Mouse (Mus musculus) heart, embryonic 14.5 days (tissue): ENCODE results near the gene Map10. TPM values are rescaled to one million over a fixed set of nuclear protein-coding genes. Genes with fewer than 3 reads are reported as not detected.

Experiments
- ATAC-seq: fragments of 200-750 bp; cut with Nextera tagmentation; 2 replicates; pipeline ENCODE4 v1.8.0; 2017; ENCODE audit warnings: low read depth, moderate TSS enrichment; ENCODE audit not compliant: insufficient number of reproducible peaks, insufficient read depth, low FRiP score
- H3K27ac ChIP-seq, 2 experiments: fragments of 200-500 bp in 1 of 2; fragments of 300-500 bp in 1 of 2; sonication (generic) in 1 of 2; replicated peaks in 1 of 2; 2 replicates each; pipeline ENCODE4 v1.5.1; 2012 to 2014; ENCODE audit warnings: low read depth in 2 of 2, low read length in 2 of 2, control low read depth in 1 of 2, mild to moderate bottlenecking in 1 of 2, mixed read lengths in 1 of 2; ENCODE audit not compliant: control insufficient read depth in 1 of 2, insufficient read depth in 1 of 2
- H3K27me3 ChIP-seq: fragments of 300-500 bp; sonication (generic); 2 replicates; pipeline ENCODE4 v1.6.1; 2014; ENCODE audit warnings: mild to moderate bottlenecking, low read length, control low read depth; ENCODE audit not compliant: control insufficient read depth, insufficient read depth
- H3K36me3 ChIP-seq: fragments of 300-500 bp; sonication (generic); 2 replicates; pipeline ENCODE4 v1.6.1; 2014; ENCODE audit warnings: mild to moderate bottlenecking, control low read depth, low read length, mixed read lengths; ENCODE audit not compliant: control insufficient read depth, insufficient read depth
- H3K4me1 ChIP-seq, 2 experiments: fragments of 200-500 bp in 1 of 2; fragments of 300-500 bp in 1 of 2; sonication (generic) in 1 of 2; 2 replicates each; pipeline ENCODE4 v1.6.1; 2012 to 2014; ENCODE audit warnings: low read length in 2 of 2, control low read depth in 1 of 2, mixed read lengths in 1 of 2; ENCODE audit not compliant: control insufficient read depth in 2 of 2, insufficient read depth in 2 of 2
- H3K4me2 ChIP-seq: fragments of 300-500 bp; sonication (generic); 2 replicates; pipeline ENCODE4 v1.6.1; 2014; ENCODE audit warnings: mild to moderate bottlenecking, low read length
- H3K4me3 ChIP-seq, 2 experiments: fragments of 200-500 bp in 1 of 2; fragments of 300-500 bp in 1 of 2; sonication (generic) in 1 of 2; 2 replicates each; pipeline ENCODE4 v1.5.1; 2012 to 2014; ENCODE audit warnings: low read length in 2 of 2, mild to moderate bottlenecking in 2 of 2, control low read depth in 1 of 2, low read depth in 1 of 2, moderate library complexity in 1 of 2; ENCODE audit not compliant: control insufficient read depth in 1 of 2, insufficient read depth in 1 of 2
- H3K9ac ChIP-seq: fragments of 300-500 bp; sonication (generic); 2 replicates; pipeline ENCODE4 v1.6.1; 2014; ENCODE audit warnings: mild to moderate bottlenecking, low read length
- H3K9me3 ChIP-seq: fragments of 300-500 bp; sonication (generic); 2 replicates; pipeline ENCODE4 v1.6.1; 2016; ENCODE audit warnings: low read length, control low read depth; ENCODE audit not compliant: control insufficient read depth
- WGBS: fragments of 180-500 bp; shearing (Covaris S2); extraction: QIAGEN DNeasy Blood & Tissue Kit; methylation state at CpG from one replicate; pipeline ENCODE4 v1.1.7; 2014; 5-methylcytosine and 5-hydroxymethylcytosine counted together
- polyA plus RNA-seq: library from polyadenylated mRNA; unstranded; fragments of >200 nt; fragmentation: Nextera tagmentation; extraction: Ambion mirVana; gene quantifications from 2 replicates; pipeline ENCODE4 v1.2.1, GENCODE M21; 2014

Gene Map10
- polyA plus RNA-seq, 1 experiment from 2014 or later: 7.8 TPM

- no peak overlapping the region for H3K27ac ChIP-seq
- no peak for ATAC-seq
- WGBS: 35% methylated on average over 4 of the region's 4 CpGs
Measured at GRCm38 (mm10) chr8:125716211-125716610, 46.6 kb downstream of the Map10 start.

GRCm38 (mm10) chr8:125716613-125717012 lies 47.0 kb downstream of the Map10 start:
- Histone ChIP-seq H3K4me2 (no peak overlapping the region), H3K4me1 (peaks cover 13 to 17% of the 10 kb centered on the region in 2 experiments; a peak in 3 of 4 replicates), H3K36me3 (no peaks in the 10 kb centered on the region), H3K27ac (no peak overlapping the region; a peak in 1 of 4 replicates), H3K27me3 (no peaks in the 10 kb centered on the region), H3K4me3 (no peak overlapping the region), H3K9me3 (peaks cover 3% of the 10 kb centered on the region; the same call in 1 of the 2 replicates), H3K9ac (no peak overlapping the region)
- WGBS: 40% methylated on average over 7 of the region's 7 CpGs
- no peak for ATAC-seq

More at GRCm38 (mm10) chr8:125716211-125716610, 46.6 kb downstream of the Map10 start:
- H3K27me3 ChIP-seq: no peaks in the 10 kb centered on the region
- H3K36me3 ChIP-seq: no peaks in the 10 kb centered on the region
- H3K9me3 ChIP-seq: peaks cover 3% of the 10 kb centered on the region; the same call in 1 of the 2 replicates
- H3K4me2 ChIP-seq: no peak overlapping the region
- H3K9ac ChIP-seq: no peak overlapping the region
- peaks cover 13 to 17% of the 10 kb centered on the region in 2 experiments; a peak in 3 of 4 replicates for H3K4me1 ChIP-seq
- no peak overlapping the region for H3K4me3 ChIP-seq

GRCm38 (mm10) chr8:125718914-125719313 lies 49.3 kb downstream of the Map10 start:
- no peaks in the 10 kb centered on the region for H3K36me3 ChIP-seq
- H3K9ac ChIP-seq: no peak overlapping the region
- no peak overlapping the region for H3K27ac ChIP-seq
- no peak for ATAC-seq
- no peaks in the 10 kb centered on the region for H3K27me3 ChIP-seq
- no peak overlapping the region for H3K4me3 ChIP-seq
- WGBS: 56% methylated on average over 4 of the region's 4 CpGs
- no peaks in the 10 kb centered on the region for H3K9me3 ChIP-seq
- peaks cover 13 to 17% of the 10 kb centered on the region in 2 experiments; a peak in 3 of 4 replicates for H3K4me1 ChIP-seq
- H3K4me2 ChIP-seq: no peak overlapping the region

- ATAC-seq: no peak
- Histone ChIP-seq H3K9ac (no peak overlapping the region), H3K4me3 (no peak overlapping the region), H3K27me3 (no peaks in the 10 kb centered on the region), H3K9me3 (no peaks in the 10 kb centered on the region), H3K27ac (no peak overlapping the region), H3K4me1 (peaks cover 0 to 2% of the 10 kb centered on the region in 2 experiments; a peak in 1 of 4 replicates), H3K4me2 (no peak overlapping the region), H3K36me3 (no peaks in the 10 kb centered on the region)
- 93% methylated on average over 7 of the region's 7 CpGs for WGBS
Measured at GRCm38 (mm10) chr8:125722675-125723074, 53.1 kb downstream of the Map10 start.

Other genes starting within 250 kb of the Map10 start
- gene Sipa1l2, start 100.0 kb upstream of the Map10 start, polyA plus RNA-seq: 17.8 and 18.0 TPM in 2 replicates
- 29.1 and 30.1 TPM in 2 replicates for gene Ntpcr, start 60.1 kb downstream of the Map10 start, polyA plus RNA-seq
- gene Pcnx2, start 228.5 kb downstream of the Map10 start, polyA plus RNA-seq: 0.11 TPM in 1 of 2 replicates, not detected in the other
- 0.04 and 0.13 TPM in 2 replicates for gene Map3k21, start 240.6 kb downstream of the Map10 start, polyA plus RNA-seq